Mouse (Mus musculus) CH12.LX (cell line): Measurements from ENCODE around the gene Wdr78. TPM values are rescaled to one million over a fixed set of nuclear protein-coding genes. Genes with fewer than 3 reads are reported as not detected.
A peak's percentile ranks its signal among the peaks of the same experiment; 100 is the strongest.

Experiments used
- DNase-seq: peaks from one replicate; pipeline ENCODE4 v3.0.0-alpha.2; 2013; ENCODE audit errors: extremely low read depth
- H3K27ac ChIP-seq: 2 replicates; pipeline ENCODE4 v1.5.1; 2012; ENCODE audit warnings: low read depth, mild to moderate bottlenecking, control low read depth, moderate library complexity; ENCODE audit not compliant: insufficient read depth
- H3K27me3 ChIP-seq: replicated peaks from 2 replicates; pipeline ENCODE3; 2012; ENCODE audit warnings: inconsistent platforms
- H3K36me3 ChIP-seq, 2 experiments: replicated peaks in 1 of 2; 2 replicates each; pipeline versions ENCODE3 to v1.6.1; 2012; ENCODE audit warnings: inconsistent platforms in 1 of 2, low read length in 1 of 2, mild to moderate bottlenecking in 1 of 2, mixed read lengths in 1 of 2, moderate library complexity in 1 of 2; ENCODE audit not compliant: control insufficient read depth in 1 of 2, insufficient read depth in 1 of 2
- H3K4me1 ChIP-seq, 2 experiments: 2 replicates each; pipeline ENCODE4 v1.6.1; 2012; ENCODE audit warnings: inconsistent platforms in 1 of 2, moderate library complexity in 1 of 2; ENCODE audit not compliant: insufficient read depth in 2 of 2, control insufficient read depth in 1 of 2
- H3K4me2 ChIP-seq: 2 replicates; pipeline ENCODE4 v1.6.1; 2012; ENCODE audit warnings: low read depth, mild to moderate bottlenecking, control low read depth; ENCODE audit not compliant: poor library complexity, insufficient read depth, severe bottlenecking
- H3K4me3 ChIP-seq, 3 experiments: fragments of 150-350 bp in 1 of 3; sonication (generic) in 1 of 3; replicated peaks in 1 of 3; 2 replicates each; pipeline versions ENCODE3 to v1.5.1; 2011 to 2012; ENCODE audit warnings: low read depth in 2 of 3, low read length in 2 of 3, mild to moderate bottlenecking in 2 of 3, moderate library complexity in 2 of 3, control low read depth in 1 of 3, improper control_type of control experiment in 1 of 3, inconsistent platforms in 1 of 3, mixed read lengths in 1 of 3; ENCODE audit not compliant: poor library complexity in 1 of 3
- H3K79me2 ChIP-seq: replicated peaks from 2 replicates; pipeline ENCODE4 v1.6.1; 2012; ENCODE audit warnings: mild to moderate bottlenecking, moderate library complexity; ENCODE audit not compliant: control insufficient read depth, poor library complexity, insufficient read depth, severe bottlenecking; ENCODE audit errors: extremely low read depth
- H3K9ac ChIP-seq: 2 replicates; pipeline ENCODE4 v1.6.1; 2012; ENCODE audit warnings: low read depth, mild to moderate bottlenecking, control low read depth, moderate library complexity; ENCODE audit not compliant: insufficient read depth
- H3K9me3 ChIP-seq: replicated peaks from 2 replicates; pipeline ENCODE3; 2012; ENCODE audit warnings: low read length, inconsistent platforms, mixed read lengths
- BHLHE40 ChIP-seq: IDR thresholded peaks from 2 replicates; pipeline ENCODE4 v1.6.1; 2011; ENCODE audit warnings: mild to moderate bottlenecking, low read depth, low read length, improper control_type of control experiment
- CHD2 ChIP-seq: IDR thresholded peaks from 2 replicates; pipeline ENCODE4 v1.6.1; 2011; ENCODE audit warnings: low read length, improper control_type of control experiment
- E2F4 ChIP-seq: IDR thresholded peaks from 2 replicates; pipeline ENCODE4 v1.6.1; 2011; ENCODE audit warnings: low read depth, low read length, improper control_type of control experiment; ENCODE audit not compliant: insufficient replicate concordance
- ELF1 ChIP-seq: IDR thresholded peaks from 2 replicates; pipeline ENCODE4 v1.6.1; 2014; ENCODE audit warnings: low read depth, mild to moderate bottlenecking, inconsistent platforms, low read length, improper control_type of control experiment
- ETS1 ChIP-seq: conservative IDR thresholded peaks from 2 replicates; pipeline ENCODE4 v1.6.1; 2012; ENCODE audit warnings: low read depth, mild to moderate bottlenecking, inconsistent platforms, low read length, improper control_type of control experiment, moderate library complexity
- HCFC1 ChIP-seq: IDR thresholded peaks from 2 replicates; pipeline ENCODE4 v1.6.1; 2012; ENCODE audit warnings: low read depth, mild to moderate bottlenecking, inconsistent platforms, low read length, improper control_type of control experiment
- MAFK ChIP-seq: IDR thresholded peaks from 2 replicates; pipeline ENCODE4 v1.6.1; 2011; ENCODE audit warnings: low read length, improper control_type of control experiment; ENCODE audit not compliant: insufficient replicate concordance
- MAZ ChIP-seq: IDR thresholded peaks from 2 replicates; pipeline ENCODE4 v1.6.1; 2012; ENCODE audit warnings: low read depth, mild to moderate bottlenecking, inconsistent platforms, low read length, improper control_type of control experiment, moderate library complexity
- MXI1 ChIP-seq: IDR thresholded peaks from 2 replicates; pipeline ENCODE4 v1.6.1; 2011; ENCODE audit warnings: mild to moderate bottlenecking, low read depth, low read length, improper control_type of control experiment
- NELFE ChIP-seq: IDR thresholded peaks from 2 replicates; pipeline ENCODE4 v1.6.1; 2011; ENCODE audit warnings: low read depth, low read length, improper control_type of control experiment
- NRF1 ChIP-seq: IDR thresholded peaks from 2 replicates; pipeline ENCODE4 v1.6.1; 2014; ENCODE audit warnings: low read depth, mild to moderate bottlenecking, inconsistent platforms, low read length, improper control_type of control experiment, moderate library complexity
- POLR2A ChIP-seq: IDR thresholded peaks from 2 replicates; pipeline ENCODE4 v1.6.1; 2011; ENCODE audit warnings: low read depth, mild to moderate bottlenecking, improper control_type of control experiment, low read length
- RAD21 ChIP-seq: IDR thresholded peaks from 2 replicates; pipeline ENCODE4 v1.6.1; 2011; ENCODE audit warnings: low read depth, mild to moderate bottlenecking, low read length, improper control_type of control experiment, moderate library complexity
- SIN3A ChIP-seq: IDR thresholded peaks from 2 replicates; pipeline ENCODE4 v1.6.1; 2012; ENCODE audit warnings: low read length, improper control_type of control experiment, inconsistent platforms
- SMC3 ChIP-seq: IDR thresholded peaks from 2 replicates; pipeline ENCODE4 v1.6.1; 2011; ENCODE audit warnings: low read depth, low read length, improper control_type of control experiment
- TBP ChIP-seq: conservative IDR thresholded peaks from 2 replicates; pipeline ENCODE4 v1.6.1; 2011; ENCODE audit warnings: low read depth, low read length, improper control_type of control experiment
- ZMIZ1 ChIP-seq: IDR thresholded peaks from 2 replicates; pipeline ENCODE4 v1.6.1; 2012; ENCODE audit warnings: low read depth, mild to moderate bottlenecking, inconsistent platforms, low read length, improper control_type of control experiment
- dilution Hi-C: fragments of 300-500 bp; cut with MboI; formaldehyde crosslinking; loops from 2 replicates; pipeline ENCODE4 v1.14.3; 2020; ENCODE audit warnings: low sequenced_read_pairs; ENCODE audit not compliant: extremely low pct_unique_long_range_greater_than_20kb, extremely low pct_ligation_motif_present
- in situ Hi-C: fragments of 300-500 bp; cut with MboI; formaldehyde crosslinking; loops from 3 replicates; pipeline ENCODE4 v1.14.3; 2019; ENCODE audit warnings: low sequenced_read_pairs, low pct_ligation_motif_present, low pct_unique_long_range_greater_than_20kb, mixed read lengths
- polyA plus RNA-seq: library from polyadenylated mRNA; unstranded; fragments of >175 nt; gene quantifications from 2 replicates; pipeline ENCODE4 v1.2.1, GENCODE M21; 2012; ENCODE audit warnings: low read depth; ENCODE audit not compliant: insufficient read length
- total RNA-seq, 2 experiments: library from RNA; depleted of rRNA; stranded (reverse); fragments of 300-350 nt in 1 of 2; fragments of >200 nt in 1 of 2; gene quantifications; 2 replicates each; pipeline ENCODE4 v1.2.3; 2012 to 2014

The Wdr78 gene
- total RNA-seq (2012; rRNA removed) = 0.71 and 1.1 TPM in 2 replicates
- total RNA-seq (2014; rRNA removed) = 0.47 and 0.63 TPM in 2 replicates
- 0.29 and 0.60 TPM in 2 replicates for polyA plus RNA-seq

DNA sequence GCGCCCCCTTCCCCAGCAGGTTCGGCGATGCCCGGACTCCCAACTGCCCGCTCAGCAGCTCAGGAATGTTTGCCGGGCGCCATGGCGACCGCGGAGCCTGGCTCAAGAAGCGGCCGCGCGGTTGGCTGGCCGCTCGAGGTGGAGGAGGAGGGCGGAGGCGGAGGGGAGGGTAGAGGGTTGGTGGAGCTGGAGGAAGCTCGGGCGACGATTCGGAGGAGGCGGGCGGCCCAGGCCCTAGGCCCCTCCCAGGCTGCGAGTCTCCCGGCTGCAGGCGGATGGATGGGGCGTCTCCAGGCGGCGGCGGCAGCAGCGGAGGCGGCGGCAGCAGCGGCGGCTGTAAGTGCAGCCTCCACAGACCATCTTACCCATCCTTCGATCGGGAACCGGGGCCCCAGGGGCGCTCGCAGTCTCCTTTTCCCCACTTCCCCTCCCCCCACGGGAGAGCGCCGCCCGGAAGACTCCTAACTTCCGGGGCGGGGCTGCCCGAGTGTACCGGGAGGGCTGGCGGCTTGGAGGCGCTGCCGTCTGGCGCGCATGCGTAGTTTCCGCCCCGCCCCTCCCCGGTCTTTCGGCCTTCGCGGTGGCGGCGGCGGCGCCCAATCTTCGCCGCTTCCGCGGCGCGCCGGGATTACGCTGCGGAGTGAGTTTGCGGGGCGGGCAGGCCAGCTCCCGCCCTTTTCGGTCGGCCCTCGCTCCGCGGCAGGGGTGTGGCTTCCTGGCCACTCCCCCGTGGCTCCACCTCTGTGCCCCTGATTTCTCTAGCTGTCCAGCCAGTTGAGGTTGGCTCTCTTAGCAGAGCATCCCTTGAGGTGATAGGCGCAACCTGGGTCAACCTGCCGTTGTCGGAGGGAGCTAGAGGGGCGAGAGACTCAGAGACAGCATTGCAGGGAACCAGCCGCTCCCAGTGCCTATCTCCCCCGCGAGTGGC, at the start of gene Wdr78, which contains the start of gene Mier1:
Gene Wdr78, minus strand, starts transcription at position 372 of the 928 bp plus-strand sequence.
Gene Mier1, plus strand, starts transcription at position 207 of the 928 bp plus-strand sequence.
- Histone ChIP-seq H3K4me1 (peaks cover 9 to 35% of the 10 kb centered on the region in 2 experiments), H3K27me3 (no peaks in the 10 kb centered on the region)
- dilution Hi-C loops = no loop called here
- TF ChIP-seq MAFK = 0 out of 2 replicates have a peak, but pooled peaks have one; percentile 16
- peak; percentile 67 for TF ChIP-seq HCFC1
- TF ChIP-seq ZMIZ1 = no peak
- peak; percentile 69 for TF ChIP-seq NELFE
- TF ChIP-seq MXI1 = peak; percentile 91
- peak; percentile 85; the same call in 1 of the 2 replicates for TF ChIP-seq CHD2
- TF ChIP-seq ELF1 = peak; percentile 91
- TF ChIP-seq SMC3 = no peak
- peak; percentile 89 for TF ChIP-seq SIN3A
- 0 out of 2 replicates have a peak, but pooled peaks have one; percentile 63 for TF ChIP-seq MAZ
- no peak for TF ChIP-seq E2F4
- no peak for TF ChIP-seq ETS1
- no peak for TF ChIP-seq RAD21
- peak; percentile 62 for TF ChIP-seq POLR2A
- peak; percentile 89 for TF ChIP-seq NRF1
- TF ChIP-seq, all 38 proteins: peak for 10
- no peaks in the 10 kb centered on the region for H3K9me3 ChIP-seq
- H3K79me2 ChIP-seq = peaks cover 8% of the 10 kb centered on the region; the same call in 1 of the 2 replicates
- peak within 1 kb of the TSS; percentile 79 for H3K27ac ChIP-seq
- peak within 1 kb of the TSS; percentile 75 for H3K4me2 ChIP-seq
- H3K9ac ChIP-seq = peak within 1 kb of the TSS; percentile 83
- H3K36me3 ChIP-seq = peaks cover 0 to 25% of the 10 kb centered on the region in 2 experiments
- peak within 1 kb of the TSS; percentile 86 to 87 (median 87) for H3K4me3 ChIP-seq
- in situ Hi-C loops = no loop called here
- DNase-seq = peak; percentile 89

DNA sequence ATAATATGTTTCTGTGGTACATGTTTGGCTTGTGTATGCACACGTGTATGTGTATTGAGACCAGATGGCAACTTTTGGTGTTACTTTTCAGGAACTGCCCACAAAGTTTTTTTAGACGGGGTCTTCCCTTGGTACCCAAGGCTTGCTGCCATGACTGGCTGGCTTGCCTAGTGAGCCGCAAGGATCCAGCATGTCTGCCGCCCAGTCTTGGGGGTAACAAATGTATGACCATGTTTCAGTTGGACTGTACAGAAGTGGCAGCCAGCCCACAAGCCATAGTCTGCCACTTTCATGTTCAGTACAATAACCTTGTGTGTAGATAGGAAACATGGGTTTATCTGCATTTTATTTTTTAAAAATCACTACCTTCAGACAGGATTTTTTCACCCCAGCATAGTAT, 44.4 kb upstream of the Wdr78 start:
- dilution Hi-C loops = no loop called here
- TF ChIP-seq MAZ (no peak), BHLHE40 (no peak), TBP (no peak)
- H3K79me2 ChIP-seq = peaks cover 2% of the 10 kb centered on the region; the same call in 1 of the 2 replicates
- no peak for DNase-seq
- H3K4me2 ChIP-seq = no peak overlapping the region
- H3K9me3 ChIP-seq = no peaks in the 10 kb centered on the region
- in situ Hi-C loops = no loop called here
- H3K4me1 ChIP-seq = no peaks in the 10 kb centered on the region; a peak in 1 of 4 replicates
- no peak overlapping the region for H3K4me3 ChIP-seq
- no peak overlapping the region for H3K9ac ChIP-seq
- no peak overlapping the region for H3K27ac ChIP-seq
- H3K27me3 ChIP-seq = no peaks in the 10 kb centered on the region
- H3K36me3 ChIP-seq = peaks cover 51 to 82% of the 10 kb centered on the region in 2 experiments
